Mouse (Mus musculus): ENCODE measurements around the gene Tgfb3. TPM values are rescaled to one million over a fixed set of nuclear protein-coding genes. Genes with fewer than 3 reads are reported as not detected.

Gene Tgfb3
- polyA plus RNA-seq, 1 experiment from 2014 or later: 5.7 TPM

DNA sequence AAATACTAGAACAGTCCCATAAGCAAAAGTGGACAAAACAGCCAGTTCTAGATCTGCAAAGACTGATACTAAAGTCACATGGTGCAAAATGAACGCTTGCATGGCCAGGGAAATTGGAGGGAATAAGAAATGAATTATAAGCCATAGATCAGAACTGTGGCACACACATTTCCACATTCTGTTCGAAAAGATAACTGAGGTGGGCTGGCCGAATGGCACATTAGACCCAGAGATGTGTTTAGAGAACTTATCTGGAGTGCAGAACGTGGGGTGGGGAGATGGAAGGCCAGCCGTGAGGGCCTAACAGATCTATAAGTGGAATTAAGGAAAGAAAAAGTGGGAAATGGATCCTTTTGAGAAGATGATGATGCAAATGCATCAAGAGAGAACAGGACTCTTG lies 27.4 kb downstream of the Tgfb3 start:
- Histone ChIP-seq H3K27ac (ENCODE audit: low read depth, low read length) (no peak overlapping the region), H3K4me2 (replicated peaks; ENCODE audit: low read depth, low read length) (no peak overlapping the region), H3K4me1 (replicated peaks; ENCODE audit: control insufficient read depth, insufficient read depth, low read length) (no peaks in the 10 kb centered on the region), H3K27me3 (ENCODE audit: control insufficient read depth, insufficient read depth, low read length) (no peaks in the 10 kb centered on the region), H3K4me3 (ENCODE audit: low read depth, low read length) (no peak overlapping the region), H3K9me3 (ENCODE audit: control insufficient read depth, low read length) (no peaks in the 10 kb centered on the region), H3K9ac (ENCODE audit: low read depth, low read length) (no peak overlapping the region), H3K36me3 (ENCODE audit: control insufficient read depth, insufficient read depth, low read length) (no peaks in the 10 kb centered on the region)
- ATAC-seq (ENCODE audit: low FRiP score) (no peak), DNase-seq (ENCODE audit: low spot score) (no peak)
- 94% methylated on average over 5 of the region's 5 CpGs for WGBS

DNA sequence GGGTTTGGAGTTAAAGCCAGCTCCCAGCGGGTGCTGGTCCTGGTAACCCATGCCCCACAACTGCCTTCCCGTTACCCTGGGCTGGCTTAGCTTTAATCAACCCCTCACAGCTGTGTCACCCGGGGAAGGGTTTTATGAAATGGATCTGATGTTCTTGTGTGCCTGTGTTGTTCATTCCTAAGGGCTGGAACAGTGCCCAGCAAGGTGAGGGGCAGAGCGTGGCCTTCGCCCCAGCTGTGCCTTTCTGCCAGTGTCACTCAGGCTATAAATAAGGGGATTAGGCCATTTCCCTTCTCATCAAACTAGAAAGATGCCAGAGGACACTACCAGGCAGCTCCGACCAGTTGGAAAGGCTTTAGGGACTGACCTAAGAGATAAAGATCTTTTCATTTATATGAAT lies 29.0 kb downstream of the Tgfb3 start:
- H3K9ac ChIP-seq (ENCODE audit: low read depth, low read length): no peak overlapping the region
- no peak overlapping the region for H3K4me2 ChIP-seq (replicated peaks; ENCODE audit: low read depth, low read length)
- no peak overlapping the region for H3K4me3 ChIP-seq (ENCODE audit: low read depth, low read length)
- no peaks in the 10 kb centered on the region for H3K4me1 ChIP-seq (replicated peaks; ENCODE audit: control insufficient read depth, insufficient read depth, low read length)
- ATAC-seq (ENCODE audit: low FRiP score): no peak
- 87% methylated on average over 6 of the region's 6 CpGs for WGBS
- no peak for DNase-seq (ENCODE audit: low spot score)
- no peaks in the 10 kb centered on the region for H3K36me3 ChIP-seq (ENCODE audit: control insufficient read depth, insufficient read depth, low read length)
- H3K9me3 ChIP-seq (ENCODE audit: control insufficient read depth, low read length): no peaks in the 10 kb centered on the region
- no peaks in the 10 kb centered on the region for H3K27me3 ChIP-seq (ENCODE audit: control insufficient read depth, insufficient read depth, low read length)
- H3K27ac ChIP-seq (ENCODE audit: low read depth, low read length): no peak overlapping the region

DNA sequence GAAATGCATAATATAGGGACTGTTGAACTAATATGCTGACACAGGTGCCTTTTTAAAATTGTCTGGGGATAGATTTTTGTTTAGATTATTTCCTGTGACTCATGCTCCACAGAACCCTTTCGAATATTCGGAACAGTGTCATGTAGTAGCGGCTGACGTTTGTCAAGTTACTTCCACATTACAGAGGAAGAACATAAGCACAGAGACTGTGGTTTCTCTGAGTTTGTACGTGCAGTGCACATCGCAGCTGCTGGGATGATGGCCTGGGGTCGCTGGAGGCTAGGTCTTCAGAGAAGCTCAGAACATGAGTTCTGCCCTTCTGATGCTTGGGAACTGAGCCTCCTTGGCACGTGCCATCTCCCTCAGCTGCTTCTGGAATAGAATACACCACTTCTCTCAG lies 31.5 kb downstream of the Tgfb3 start:
- 90% methylated on average over 8 of the region's 8 CpGs for WGBS
- no peak for ATAC-seq (ENCODE audit: low FRiP score)

DNA sequence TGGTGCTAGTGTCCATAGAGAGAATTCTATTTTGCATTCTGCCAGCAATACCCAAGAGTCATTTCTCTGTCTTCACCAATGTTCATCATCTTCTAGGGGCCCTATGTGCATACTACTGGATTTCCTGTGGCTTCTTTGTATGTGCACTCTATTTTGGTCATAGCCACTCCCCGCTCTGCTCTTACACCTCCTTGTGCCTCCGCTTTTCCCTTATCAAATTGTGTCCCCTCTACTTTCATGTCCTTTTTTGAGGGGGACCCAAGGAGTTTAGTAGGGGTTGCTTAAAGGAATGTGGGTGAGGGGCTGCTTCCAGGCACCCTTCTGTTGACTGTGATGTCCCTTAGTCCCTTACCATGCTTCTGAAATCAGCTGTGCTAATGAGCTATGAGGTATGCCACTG lies 32.1 kb downstream of the Tgfb3 start:
- H3K9me3 ChIP-seq (ENCODE audit: control insufficient read depth, low read length): no peaks in the 10 kb centered on the region
- H3K4me1 ChIP-seq (replicated peaks; ENCODE audit: control insufficient read depth, insufficient read depth, low read length): no peaks in the 10 kb centered on the region
- WGBS: 98% methylated on average over 2 of the region's 2 CpGs
- H3K27ac ChIP-seq (ENCODE audit: low read depth, low read length): no peak overlapping the region
- no peak for DNase-seq (ENCODE audit: low spot score)
- no peak overlapping the region for H3K4me3 ChIP-seq (ENCODE audit: low read depth, low read length)
- no peaks in the 10 kb centered on the region for H3K36me3 ChIP-seq (ENCODE audit: control insufficient read depth, insufficient read depth, low read length)
- no peak for ATAC-seq (ENCODE audit: low FRiP score)
- no peak overlapping the region for H3K4me2 ChIP-seq (replicated peaks; ENCODE audit: low read depth, low read length)
- H3K9ac ChIP-seq (ENCODE audit: low read depth, low read length): no peak overlapping the region
- no peaks in the 10 kb centered on the region for H3K27me3 ChIP-seq (ENCODE audit: control insufficient read depth, insufficient read depth, low read length)

More for the DNA sequence above, 31.5 kb downstream of the Tgfb3 start:
- H3K36me3 ChIP-seq (ENCODE audit: control insufficient read depth, insufficient read depth, low read length): no peaks in the 10 kb centered on the region
- no peaks in the 10 kb centered on the region for H3K27me3 ChIP-seq (ENCODE audit: control insufficient read depth, insufficient read depth, low read length)
- no peaks in the 10 kb centered on the region for H3K9me3 ChIP-seq (ENCODE audit: control insufficient read depth, low read length)
- no peak for DNase-seq (ENCODE audit: low spot score)
- no peaks in the 10 kb centered on the region for H3K4me1 ChIP-seq (replicated peaks; ENCODE audit: control insufficient read depth, insufficient read depth, low read length)
- no peak overlapping the region for H3K27ac ChIP-seq (ENCODE audit: low read depth, low read length)
- no peak overlapping the region for H3K9ac ChIP-seq (ENCODE audit: low read depth, low read length)
- H3K4me2 ChIP-seq (replicated peaks; ENCODE audit: low read depth, low read length): no peak overlapping the region
- no peak overlapping the region for H3K4me3 ChIP-seq (ENCODE audit: low read depth, low read length)

DNA sequence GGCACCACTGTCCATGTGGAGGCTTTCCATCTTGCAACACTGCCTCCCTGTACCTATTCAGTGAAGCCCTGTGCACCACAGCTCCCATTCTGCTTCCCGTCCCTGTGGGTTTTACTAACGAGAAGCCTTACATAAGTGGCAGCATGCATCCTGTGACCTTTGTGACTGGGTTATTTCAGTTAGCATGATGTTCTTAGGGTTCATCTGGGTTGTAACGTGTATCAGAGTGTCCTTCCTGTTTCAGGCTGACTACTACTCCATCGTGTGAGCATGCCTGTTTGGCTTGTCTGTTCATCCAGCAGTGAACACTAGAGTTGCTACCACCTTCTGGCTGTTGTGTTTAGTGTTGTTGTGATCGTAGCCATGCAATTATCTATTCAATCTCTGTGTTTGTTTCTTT lies 32.7 kb downstream of the Tgfb3 start:
- WGBS: 88% methylated on average over 5 of the region's 5 CpGs
- H3K4me2 ChIP-seq (replicated peaks; ENCODE audit: low read depth, low read length): no peak overlapping the region
- no peak overlapping the region for H3K4me3 ChIP-seq (ENCODE audit: low read depth, low read length)
- DNase-seq (ENCODE audit: low spot score): no peak
- no peak overlapping the region for H3K9ac ChIP-seq (ENCODE audit: low read depth, low read length)
- no peaks in the 10 kb centered on the region for H3K9me3 ChIP-seq (ENCODE audit: control insufficient read depth, low read length)
- H3K27ac ChIP-seq (ENCODE audit: low read depth, low read length): no peak overlapping the region
- H3K4me1 ChIP-seq (replicated peaks; ENCODE audit: control insufficient read depth, insufficient read depth, low read length): no peaks in the 10 kb centered on the region
- H3K36me3 ChIP-seq (ENCODE audit: control insufficient read depth, insufficient read depth, low read length): no peaks in the 10 kb centered on the region
- no peak for ATAC-seq (ENCODE audit: low FRiP score)
- no peaks in the 10 kb centered on the region for H3K27me3 ChIP-seq (ENCODE audit: control insufficient read depth, insufficient read depth, low read length)

DNA sequence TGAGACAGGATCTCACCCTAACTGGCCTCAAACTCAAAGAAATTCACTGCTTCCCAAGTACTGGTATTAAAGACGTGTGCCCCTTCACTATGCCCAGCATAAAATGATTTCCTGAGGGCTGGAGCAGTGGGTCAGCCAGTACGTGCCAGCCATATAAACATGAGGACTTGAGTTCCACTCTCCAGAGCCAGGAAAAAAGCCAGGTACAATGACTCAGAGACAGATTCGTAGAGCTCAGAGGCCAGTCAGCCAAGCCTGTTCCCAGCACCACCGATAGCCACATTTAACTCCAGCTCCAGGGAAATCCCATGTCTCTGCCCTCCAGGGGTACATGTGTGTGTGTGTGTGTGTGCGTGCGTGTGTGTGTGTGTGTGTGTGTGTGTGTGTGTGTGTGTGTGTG lies 39.1 kb downstream of the Tgfb3 start:
- no peak overlapping the region for H3K4me2 ChIP-seq (replicated peaks; ENCODE audit: low read depth, low read length)
- H3K9me3 ChIP-seq (ENCODE audit: control insufficient read depth, low read length): no peaks in the 10 kb centered on the region
- no peak overlapping the region for H3K4me3 ChIP-seq (ENCODE audit: low read depth, low read length)
- ATAC-seq (ENCODE audit: low FRiP score) (no peak), DNase-seq (ENCODE audit: low spot score) (no peak)
- no peaks in the 10 kb centered on the region for H3K27me3 ChIP-seq (ENCODE audit: control insufficient read depth, insufficient read depth, low read length)
- 0 out of 2 replicates have a peak, but pooled peaks cover 2% of the 10 kb centered on the region for H3K4me1 ChIP-seq (replicated peaks; ENCODE audit: control insufficient read depth, insufficient read depth, low read length)
- 93% methylated on average over 6 of the region's 6 CpGs for WGBS
- H3K36me3 ChIP-seq (ENCODE audit: control insufficient read depth, insufficient read depth, low read length): no peaks in the 10 kb centered on the region
- H3K9ac ChIP-seq (ENCODE audit: low read depth, low read length): no peak overlapping the region
- no peak overlapping the region for H3K27ac ChIP-seq (ENCODE audit: low read depth, low read length)

DNA sequence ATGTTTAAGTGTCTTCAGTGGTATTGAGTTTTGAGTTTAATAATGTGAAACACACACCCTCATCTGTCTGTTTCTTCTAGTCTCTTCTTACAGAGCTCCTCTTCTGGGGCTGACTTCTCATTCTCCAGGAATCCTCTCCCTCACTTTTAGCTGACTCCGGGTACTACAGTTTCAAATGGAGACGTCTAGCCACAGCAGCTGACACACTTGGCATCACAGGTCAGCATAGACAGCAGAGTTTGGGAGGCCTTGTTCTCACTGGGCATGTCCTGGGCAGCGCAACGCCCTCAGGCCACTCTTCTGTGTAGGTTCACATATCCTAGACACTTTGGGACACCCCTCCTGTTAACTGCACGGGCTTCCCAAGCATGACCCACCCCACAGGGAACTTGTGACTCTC lies 39.8 kb downstream of the Tgfb3 start:
- DNase-seq (ENCODE audit: low spot score) (no peak), ATAC-seq (ENCODE audit: low FRiP score) (no peak)
- H3K27me3 ChIP-seq (ENCODE audit: control insufficient read depth, insufficient read depth, low read length): no peaks in the 10 kb centered on the region
- no peak overlapping the region for H3K4me3 ChIP-seq (ENCODE audit: low read depth, low read length)
- no peaks in the 10 kb centered on the region for H3K36me3 ChIP-seq (ENCODE audit: control insufficient read depth, insufficient read depth, low read length)
- H3K4me1 ChIP-seq (replicated peaks; ENCODE audit: control insufficient read depth, insufficient read depth, low read length): 0 out of 2 replicates have a peak, but pooled peaks cover 2% of the 10 kb centered on the region
- no peaks in the 10 kb centered on the region for H3K9me3 ChIP-seq (ENCODE audit: control insufficient read depth, low read length)
- WGBS: 82% methylated on average over 5 of the region's 5 CpGs
- no peak overlapping the region for H3K27ac ChIP-seq (ENCODE audit: low read depth, low read length)
- H3K9ac ChIP-seq (ENCODE audit: low read depth, low read length): no peak overlapping the region
- H3K4me2 ChIP-seq (replicated peaks; ENCODE audit: low read depth, low read length): no peak overlapping the region

DNA sequence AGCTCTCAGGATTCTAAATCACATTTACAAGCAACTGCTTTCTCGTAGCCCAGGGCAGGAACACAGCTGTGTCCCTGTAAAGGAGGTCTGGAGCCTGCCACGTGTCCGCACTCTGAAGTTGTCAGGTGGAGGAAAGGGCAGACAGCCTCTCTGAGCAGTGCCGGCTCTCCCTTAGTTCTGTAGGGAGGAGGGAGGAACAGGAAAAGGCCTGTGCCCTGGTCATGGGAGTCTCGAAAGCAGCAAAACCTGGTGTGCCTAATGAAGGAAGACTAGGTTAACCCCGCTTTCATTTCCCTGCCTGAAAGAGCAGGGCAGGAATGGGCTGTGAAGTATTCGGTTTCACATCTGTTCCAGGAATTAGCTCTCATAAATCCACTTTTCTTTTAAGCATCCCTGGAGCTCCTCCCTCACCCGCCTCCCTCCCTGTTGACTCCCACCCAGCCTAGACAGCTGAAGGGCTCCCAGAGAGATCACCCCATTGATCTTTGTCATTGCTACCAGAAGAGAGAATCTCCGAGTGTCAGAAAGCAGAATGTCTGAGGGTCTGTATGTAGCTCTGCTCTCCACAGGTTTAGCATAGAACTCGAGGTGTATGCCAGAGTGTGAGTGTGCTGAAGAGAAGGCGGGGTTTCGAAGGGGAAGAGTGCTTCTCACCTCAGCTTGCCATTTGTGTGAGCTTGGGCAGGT lies 41.5 kb downstream of the Tgfb3 start:
- Histone ChIP-seq H3K27ac (ENCODE audit: low read depth, low read length) (no peak overlapping the region), H3K4me2 (replicated peaks; ENCODE audit: low read depth, low read length) (no peak overlapping the region), H3K4me1 (replicated peaks; ENCODE audit: control insufficient read depth, insufficient read depth, low read length) (0 out of 2 replicates have a peak, but pooled peaks cover 2% of the 10 kb centered on the region), H3K4me3 (ENCODE audit: low read depth, low read length) (no peak overlapping the region), H3K36me3 (ENCODE audit: control insufficient read depth, insufficient read depth, low read length) (no peaks in the 10 kb centered on the region), H3K9ac (ENCODE audit: low read depth, low read length) (no peak overlapping the region), H3K27me3 (ENCODE audit: control insufficient read depth, insufficient read depth, low read length) (no peaks in the 10 kb centered on the region), H3K9me3 (ENCODE audit: control insufficient read depth, low read length) (no peaks in the 10 kb centered on the region)
- 32% methylated on average over 12 of the region's 12 CpGs for WGBS
- ATAC-seq (ENCODE audit: low FRiP score) (peak; percentile 70), DNase-seq (ENCODE audit: low spot score) (peak; percentile 30)

DNA sequence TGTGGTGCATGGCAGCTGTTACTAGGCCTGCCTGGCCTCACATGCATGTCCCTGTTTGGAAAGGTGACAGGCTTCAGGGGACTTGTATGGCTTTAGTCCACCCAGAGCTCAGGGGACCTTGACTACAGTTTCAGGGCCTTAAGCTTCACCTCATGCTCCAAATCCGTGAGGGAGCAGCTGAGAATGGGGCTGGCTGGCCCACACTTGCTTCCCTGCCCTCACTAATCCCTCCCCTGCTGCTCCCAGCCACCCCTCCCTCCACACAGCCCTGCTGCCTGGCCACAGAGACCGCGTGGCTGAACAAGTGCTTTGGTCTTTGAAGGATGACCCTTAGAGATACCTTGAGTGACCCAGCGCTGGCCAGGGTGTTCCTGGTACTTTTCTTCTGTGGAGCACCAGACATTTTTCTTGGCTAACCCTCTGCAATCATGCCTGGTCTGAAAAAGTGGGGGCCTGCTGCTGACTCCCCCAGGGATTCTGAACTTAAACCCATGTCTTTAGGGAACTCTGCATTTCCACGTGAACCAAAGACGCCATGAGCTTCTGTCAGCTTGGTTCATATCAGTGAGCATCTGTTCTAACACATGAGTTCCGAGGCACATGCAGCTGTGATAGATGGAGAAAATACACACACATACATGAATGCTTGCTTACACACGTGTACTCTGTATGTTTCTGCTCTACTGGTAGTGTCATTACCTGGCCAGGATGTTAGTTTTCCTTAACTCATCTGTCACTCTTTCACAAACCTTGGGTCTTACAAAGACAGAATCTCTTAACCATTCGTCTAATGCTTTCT lies 42.3 kb downstream of the Tgfb3 start:
- H3K27ac ChIP-seq (ENCODE audit: low read depth, low read length): no peak overlapping the region
- no peak overlapping the region for H3K9ac ChIP-seq (ENCODE audit: low read depth, low read length)
- H3K36me3 ChIP-seq (ENCODE audit: control insufficient read depth, insufficient read depth, low read length): no peaks in the 10 kb centered on the region
- no peaks in the 10 kb centered on the region for H3K9me3 ChIP-seq (ENCODE audit: control insufficient read depth, low read length)
- H3K4me2 ChIP-seq (replicated peaks; ENCODE audit: low read depth, low read length): no peak overlapping the region
- 51% methylated on average over 9 of the region's 9 CpGs for WGBS
- H3K27me3 ChIP-seq (ENCODE audit: control insufficient read depth, insufficient read depth, low read length): no peaks in the 10 kb centered on the region
- DNase-seq (ENCODE audit: low spot score) (no peak), ATAC-seq (ENCODE audit: low FRiP score) (0 out of 2 replicates have a peak, but pooled peaks have one; percentile 17)
- 0 out of 2 replicates have a peak, but pooled peaks cover 2% of the 10 kb centered on the region for H3K4me1 ChIP-seq (replicated peaks; ENCODE audit: control insufficient read depth, insufficient read depth, low read length)
- H3K4me3 ChIP-seq (ENCODE audit: low read depth, low read length): no peak overlapping the region
